Mouse (Mus musculus): ENCODE measurements around the gene Dnajc7. TPM values are rescaled to one million over a fixed set of nuclear protein-coding genes. Genes with fewer than 3 reads are reported as not detected.
"Not testable (repeated sequence)": the region's sequence is repeated elsewhere in the genome, so short reads cannot be mapped to it uniquely, and the experiment has no call there.

Gene Dnajc7
- polyA plus RNA-seq, 1 experiment from 2014 or later: 218 TPM

GRCm38 (mm10) chr11:100595533-100595932 is 24.4 kb downstream of the Dnajc7 start:
- H3K4me3 ChIP-seq: no peak overlapping the region
- H3K4me1 ChIP-seq: no peaks in the 10 kb centered on the region
- 61% methylated on average over 4 of the region's 4 CpGs for WGBS
- H3K27me3 ChIP-seq: no peaks in the 10 kb centered on the region
- H3K9ac ChIP-seq: no peak overlapping the region
- H3K9me3 ChIP-seq: no peaks in the 10 kb centered on the region
- H3K36me3 ChIP-seq: peaks cover 95% of the 10 kb centered on the region
- no peak for ATAC-seq (ENCODE audit: insufficient number of reproducible peaks, low FRiP score, low TSS enrichment, low read depth)
- no peak overlapping the region for H3K4me2 ChIP-seq
- H3K27ac ChIP-seq: no peak overlapping the region

GRCm38 (mm10) chr11:100594608-100595007 is 25.4 kb downstream of the Dnajc7 start:
- WGBS: 79% methylated on average over 7 of the region's 7 CpGs
- Histone ChIP-seq H3K4me2 (no peak overlapping the region), H3K27me3 (no peaks in the 10 kb centered on the region), H3K36me3 (peaks cover 94% of the 10 kb centered on the region), H3K9ac (no peak overlapping the region), H3K4me1 (no peaks in the 10 kb centered on the region), H3K27ac (no peak overlapping the region; the same call in 1 of the 2 replicates), H3K4me3 (no peak overlapping the region), H3K9me3 (no peaks in the 10 kb centered on the region)
- ATAC-seq (ENCODE audit: insufficient number of reproducible peaks, low FRiP score, low TSS enrichment, low read depth): no peak

GRCm38 (mm10) chr11:100592346-100593046 is 27.5 kb downstream of the Dnajc7 start:
- H3K4me2 ChIP-seq: no peak overlapping the region
- 89% methylated on average over 11 of the region's 11 CpGs for WGBS
- no peaks in the 10 kb centered on the region for H3K9me3 ChIP-seq
- H3K36me3 ChIP-seq: peaks cover 94% of the 10 kb centered on the region
- no peak overlapping the region for H3K9ac ChIP-seq
- no peaks in the 10 kb centered on the region for H3K27me3 ChIP-seq
- H3K27ac ChIP-seq: no peak overlapping the region
- ATAC-seq (ENCODE audit: insufficient number of reproducible peaks, low FRiP score, low TSS enrichment, low read depth): no peak
- H3K4me1 ChIP-seq: no peaks in the 10 kb centered on the region
- H3K4me3 ChIP-seq: no peak overlapping the region

GRCm38 (mm10) chr11:100588462-100588861 is 31.5 kb downstream of the Dnajc7 start:
- no peaks in the 10 kb centered on the region for H3K9me3 ChIP-seq
- H3K27me3 ChIP-seq: no peaks in the 10 kb centered on the region
- no peak for ATAC-seq (ENCODE audit: insufficient number of reproducible peaks, low FRiP score, low TSS enrichment, low read depth)
- no peak overlapping the region for H3K9ac ChIP-seq
- H3K27ac ChIP-seq: no peak overlapping the region
- peaks cover 98% of the 10 kb centered on the region for H3K36me3 ChIP-seq
- no peaks in the 10 kb centered on the region for H3K4me1 ChIP-seq
- H3K4me3 ChIP-seq: no peak overlapping the region
- 92% methylated on average over 2 of the region's 2 CpGs for WGBS
- no peak overlapping the region for H3K4me2 ChIP-seq

- no peaks in the 10 kb centered on the region for H3K4me1 ChIP-seq
- peaks cover 100% of the 10 kb centered on the region for H3K36me3 ChIP-seq
- no peak overlapping the region for H3K9ac ChIP-seq
- no peaks in the 10 kb centered on the region for H3K27me3 ChIP-seq
- H3K9me3 ChIP-seq: no peaks in the 10 kb centered on the region
- no peak overlapping the region for H3K27ac ChIP-seq
- no peak overlapping the region for H3K4me3 ChIP-seq
- WGBS: 94% methylated on average over 3 of the region's 3 CpGs
- ATAC-seq (ENCODE audit: insufficient number of reproducible peaks, low FRiP score, low TSS enrichment, low read depth): no peak
- no peak overlapping the region for H3K4me2 ChIP-seq
Measured at GRCm38 (mm10) chr11:100585148-100585547, 34.8 kb downstream of the Dnajc7 start.

- Histone ChIP-seq H3K4me2 (no peak overlapping the region), H3K4me1 (no peaks in the 10 kb centered on the region), H3K9me3 (no peaks in the 10 kb centered on the region), H3K27me3 (no peaks in the 10 kb centered on the region), H3K36me3 (peaks cover 99% of the 10 kb centered on the region), H3K9ac (no peak overlapping the region), H3K27ac (no peak overlapping the region), H3K4me3 (no peak overlapping the region)
- WGBS: 92% methylated on average over 7 of the region's 7 CpGs
- ATAC-seq (ENCODE audit: insufficient number of reproducible peaks, low FRiP score, low TSS enrichment, low read depth): no peak
Measured at GRCm38 (mm10) chr11:100584561-100584961, 35.4 kb downstream of the Dnajc7 start.

- Histone ChIP-seq H3K4me2 (no peak overlapping the region), H3K4me3 (no peak overlapping the region), H3K27me3 (no peaks in the 10 kb centered on the region), H3K4me1 (no peaks in the 10 kb centered on the region), H3K36me3 (peaks cover 98% of the 10 kb centered on the region), H3K27ac (no peak overlapping the region), H3K9ac (no peak overlapping the region), H3K9me3 (no peaks in the 10 kb centered on the region)
- ATAC-seq (ENCODE audit: insufficient number of reproducible peaks, low FRiP score, low TSS enrichment, low read depth): no peak
- WGBS: 85% methylated on average over 2 of the region's 2 CpGs
Measured at GRCm38 (mm10) chr11:100582836-100583235, 37.1 kb downstream of the Dnajc7 start.

- H3K27me3 ChIP-seq; H3K9me3 ChIP-seq; H3K4me1 ChIP-seq; H3K4me2 ChIP-seq; H3K27ac ChIP-seq; H3K9ac ChIP-seq; H3K4me3 ChIP-seq; ATAC-seq (ENCODE audit: insufficient number of reproducible peaks, low FRiP score, low TSS enrichment, low read depth): not testable (repeated sequence)
- peaks cover 95% of the 10 kb centered on the region for H3K36me3 ChIP-seq
- WGBS: 91% methylated on average over 1 of the region's 1 CpGs
Measured at GRCm38 (mm10) chr11:100582413-100582812, 37.6 kb downstream of the Dnajc7 start.

- Histone ChIP-seq H3K9me3 (no peaks in the 10 kb centered on the region), H3K4me1 (no peaks in the 10 kb centered on the region), H3K4me2 (no peak overlapping the region), H3K27ac (peak overlapping the region; percentile 43; the same call in 1 of the 2 replicates), H3K36me3 (peaks cover 89% of the 10 kb centered on the region), H3K27me3 (no peaks in the 10 kb centered on the region), H3K9ac (no peak overlapping the region), H3K4me3 (no peak overlapping the region)
- no peak for ATAC-seq (ENCODE audit: insufficient number of reproducible peaks, low FRiP score, low TSS enrichment, low read depth)
- WGBS: 70% methylated on average over 4 of the region's 4 CpGs
Measured at GRCm38 (mm10) chr11:100581756-100582155, 38.2 kb downstream of the Dnajc7 start.

GRCm38 (mm10) chr11:100580275-100580674 is 39.7 kb downstream of the Dnajc7 start:
- no peak for ATAC-seq (ENCODE audit: insufficient number of reproducible peaks, low FRiP score, low TSS enrichment, low read depth)
- Histone ChIP-seq H3K4me2 (no peak overlapping the region), H3K4me1 (peaks cover 10% of the 10 kb centered on the region), H3K36me3 (peaks cover 74% of the 10 kb centered on the region), H3K9ac (no peak overlapping the region), H3K27me3 (no peaks in the 10 kb centered on the region), H3K9me3 (no peaks in the 10 kb centered on the region), H3K27ac (no peak overlapping the region), H3K4me3 (no peak overlapping the region)
- 86% methylated on average over 13 of the region's 13 CpGs for WGBS

GRCm38 (mm10) chr11:100579116-100579799 is 40.7 kb downstream of the Dnajc7 start:
- Histone ChIP-seq H3K27me3 (no peaks in the 10 kb centered on the region), H3K4me2 (no peak overlapping the region), H3K27ac (peak overlapping the region; percentile 50), H3K4me1 (peaks cover 19% of the 10 kb centered on the region), H3K9ac (no peak overlapping the region), H3K4me3 (no peak overlapping the region), H3K36me3 (peaks cover 64% of the 10 kb centered on the region), H3K9me3 (no peaks in the 10 kb centered on the region)
- no peak for ATAC-seq (ENCODE audit: insufficient number of reproducible peaks, low FRiP score, low TSS enrichment, low read depth)
- WGBS: 92% methylated on average over 9 of the region's 9 CpGs

- 75% methylated on average over 8 of the region's 8 CpGs for WGBS
- peaks cover 52% of the 10 kb centered on the region for H3K36me3 ChIP-seq
- no peak overlapping the region for H3K4me3 ChIP-seq
- peaks cover 19% of the 10 kb centered on the region for H3K4me1 ChIP-seq
- H3K9ac ChIP-seq: no peak overlapping the region
- H3K27me3 ChIP-seq: no peaks in the 10 kb centered on the region
- H3K4me2 ChIP-seq: no peak overlapping the region
- no peaks in the 10 kb centered on the region for H3K9me3 ChIP-seq
- no peak for ATAC-seq (ENCODE audit: insufficient number of reproducible peaks, low FRiP score, low TSS enrichment, low read depth)
- no peak overlapping the region for H3K27ac ChIP-seq
Measured at GRCm38 (mm10) chr11:100577852-100578599, 41.9 kb downstream of the Dnajc7 start.

Data from limb, embryonic 15.5 days (tissue).